Mouse (Mus musculus) C2C12 (cell line): ENCODE measurements around the gene Serf2. TPM values are rescaled to one million over a fixed set of nuclear protein-coding genes. Genes with fewer than 3 reads are reported as not detected.

Source experiments
- H3K27me3 ChIP-seq: one replicate; pipeline ENCODE4 v1.6.1; 2011; ENCODE audit not compliant: control insufficient read depth, insufficient read depth, insufficient read length
- H3K36me3 ChIP-seq: one replicate; pipeline ENCODE4 v1.6.1; 2011; ENCODE audit not compliant: control insufficient read depth, insufficient read depth
- H3K4me3 ChIP-seq: one replicate; pipeline ENCODE4 v1.5.1; 2011; ENCODE audit warnings: mild to moderate bottlenecking, control low read depth; ENCODE audit not compliant: poor library complexity, insufficient read depth, severe bottlenecking
- H3K79me2 ChIP-seq: one replicate; pipeline ENCODE4 v1.6.1; 2011; ENCODE audit not compliant: control insufficient read depth, insufficient read depth
- H3K79me3 ChIP-seq: one replicate; pipeline ENCODE4 v1.6.1; 2011; ENCODE audit warnings: low read depth, control low read depth
- H3ac ChIP-seq: one replicate; pipeline ENCODE3; 2011; ENCODE audit warnings: low read depth; ENCODE audit not compliant: control insufficient read depth, insufficient read length
- CEBPB ChIP-seq: IDR thresholded peaks from one replicate; pipeline ENCODE4 v1.6.1; 2011; ENCODE audit warnings: low read depth, mild to moderate bottlenecking, control low read depth, moderate library complexity
- CTCF ChIP-seq: IDR thresholded peaks from one replicate; pipeline ENCODE4 v1.5.1; 2011; ENCODE audit not compliant: control insufficient read depth, insufficient read depth, insufficient read length
- FOSL1 ChIP-seq: IDR thresholded peaks from one replicate; pipeline ENCODE4 v1.8.0; 2011; ENCODE audit warnings: mild to moderate bottlenecking, low read length; ENCODE audit not compliant: poor library complexity, insufficient read depth, severe bottlenecking
- MAX ChIP-seq: IDR thresholded peaks from one replicate; pipeline ENCODE4 v1.6.1; 2011; ENCODE audit warnings: mild to moderate bottlenecking, control low read depth
- MYOD1 ChIP-seq: IDR thresholded peaks from one replicate; pipeline ENCODE4 v1.6.1; 2011; ENCODE audit warnings: low read depth; ENCODE audit not compliant: control insufficient read depth, insufficient read length
- MYOG ChIP-seq: IDR thresholded peaks from one replicate; pipeline ENCODE4 v1.6.1; 2011; ENCODE audit not compliant: control insufficient read depth, insufficient read length; ENCODE audit errors: extremely low read depth
- USF1 ChIP-seq: IDR thresholded peaks from one replicate; pipeline ENCODE4 v1.6.1; 2011; ENCODE audit warnings: low read depth, mild to moderate bottlenecking, control low read depth, moderate library complexity
- polyA plus RNA-seq: library from polyadenylated mRNA; unstranded; fragments of >200 nt; fragmentation: generic; extraction: Trizol; gene quantifications from one replicate; pipeline ENCODE4 v1.2.1, GENCODE M21; 2012; ENCODE audit warnings: missing spikeins

The Serf2 gene
- polyA plus RNA-seq, 1 experiment: 714 TPM

GRCm38 (mm10) chr2:121414139-121414685, 34.8 kb upstream of the Serf2 start:
- Histone ChIP-seq H3K79me3 (peaks cover 53% of the 10 kb centered on the region), H3K79me2 (peaks cover 68% of the 10 kb centered on the region), H3K36me3 (peaks cover 43% of the 10 kb centered on the region), H3ac (peak overlapping the region; percentile 99), H3K4me3 (peak overlapping the region; percentile 95), H3K27me3 (no peaks in the 10 kb centered on the region)
- TF ChIP-seq MAX (no peak), USF1 (no peak), CTCF (no peak), FOSL1 (no peak), MYOG (no peak), MYOD1 (no peak), CEBPB (no peak)

DNA sequence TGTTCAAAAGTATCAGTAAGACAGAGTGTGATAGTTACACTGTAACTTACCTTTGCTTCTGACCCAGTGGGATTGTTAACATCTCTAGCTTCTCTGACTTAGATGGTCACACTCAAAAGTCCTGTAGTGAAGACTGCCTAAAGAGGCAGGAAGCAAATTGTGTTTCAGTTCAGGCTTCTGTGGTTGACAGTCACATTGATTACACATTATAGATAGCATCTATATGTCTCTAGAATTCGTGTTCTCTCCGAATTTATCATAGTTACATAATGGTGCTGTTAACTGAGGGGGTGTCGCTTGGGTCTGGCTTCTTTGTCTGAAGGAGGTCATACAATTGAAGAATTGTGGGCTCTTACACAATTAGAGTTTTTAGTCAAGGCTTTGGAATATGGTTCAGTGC, 33.9 kb upstream of the Serf2 start:
- H3K79me3 ChIP-seq: peaks cover 59% of the 10 kb centered on the region
- no peaks in the 10 kb centered on the region for H3K27me3 ChIP-seq
- H3K36me3 ChIP-seq: peaks cover 51% of the 10 kb centered on the region
- no peak for TF ChIP-seq FOSL1
- no peak for TF ChIP-seq MYOG
- TF ChIP-seq MYOD1: no peak
- TF ChIP-seq CEBPB: no peak
- peaks cover 77% of the 10 kb centered on the region for H3K79me2 ChIP-seq
- H3K4me3 ChIP-seq: peak overlapping the region; percentile 95
- peak overlapping the region; percentile 18 for H3ac ChIP-seq

DNA sequence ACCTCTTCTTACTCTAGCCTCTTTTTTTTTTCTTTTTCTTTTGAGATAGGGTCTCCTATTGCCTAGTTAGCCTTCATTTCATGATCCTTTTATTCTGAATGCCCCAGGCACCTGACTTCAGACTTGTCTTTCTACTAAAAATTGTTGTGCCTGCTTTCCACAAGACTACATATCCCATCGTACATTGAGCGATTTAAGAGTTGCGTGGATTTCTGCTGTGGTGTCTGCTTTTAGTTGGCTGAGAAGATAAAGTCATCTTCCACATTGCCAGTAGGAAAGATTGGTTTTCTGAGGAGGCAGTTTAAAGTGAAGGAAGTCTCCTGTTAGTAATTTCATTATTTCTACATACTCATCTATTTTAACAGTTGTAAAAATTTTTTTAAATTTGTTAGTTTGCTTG, 33.4 kb upstream of the Serf2 start:
- TF ChIP-seq CTCF: no peak
- TF ChIP-seq FOSL1: no peak
- TF ChIP-seq MAX: no peak
- TF ChIP-seq MYOD1: no peak
- TF ChIP-seq CEBPB: no peak
- no peak for TF ChIP-seq MYOG
- TF ChIP-seq USF1: no peak
- Histone ChIP-seq H3K79me2 (peaks cover 82% of the 10 kb centered on the region), H3K27me3 (no peaks in the 10 kb centered on the region), H3ac (no peak overlapping the region), H3K4me3 (peak overlapping the region; percentile 95), H3K79me3 (peaks cover 61% of the 10 kb centered on the region), H3K36me3 (peaks cover 52% of the 10 kb centered on the region)

DNA sequence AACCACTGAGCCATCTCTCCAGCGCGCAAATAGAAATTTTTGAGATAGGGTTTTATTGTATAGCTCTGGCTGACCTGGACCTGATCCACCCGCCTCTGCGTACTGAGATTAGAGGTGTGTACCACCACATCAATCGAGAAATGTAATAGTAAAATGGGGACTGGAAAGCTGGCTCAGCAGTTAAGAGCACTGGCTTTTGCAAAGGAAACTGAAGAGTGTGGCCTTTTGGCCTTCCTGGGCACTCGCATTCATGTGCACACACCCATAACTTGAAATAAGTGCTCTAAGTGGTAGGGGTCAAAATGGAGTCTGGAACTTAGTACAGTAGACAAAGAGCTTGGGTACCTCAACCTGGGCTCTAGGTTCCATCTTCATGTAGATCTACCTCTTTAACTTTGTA, 32.6 kb upstream of the Serf2 start:
- no peak overlapping the region for H3ac ChIP-seq
- H3K27me3 ChIP-seq: no peaks in the 10 kb centered on the region
- H3K36me3 ChIP-seq: peaks cover 57% of the 10 kb centered on the region
- peaks cover 63% of the 10 kb centered on the region for H3K79me3 ChIP-seq
- TF ChIP-seq CEBPB (no peak), MYOG (no peak), MYOD1 (no peak), USF1 (no peak), FOSL1 (no peak), CTCF (no peak), MAX (no peak)
- peaks cover 90% of the 10 kb centered on the region for H3K79me2 ChIP-seq
- H3K4me3 ChIP-seq: no peak overlapping the region

DNA sequence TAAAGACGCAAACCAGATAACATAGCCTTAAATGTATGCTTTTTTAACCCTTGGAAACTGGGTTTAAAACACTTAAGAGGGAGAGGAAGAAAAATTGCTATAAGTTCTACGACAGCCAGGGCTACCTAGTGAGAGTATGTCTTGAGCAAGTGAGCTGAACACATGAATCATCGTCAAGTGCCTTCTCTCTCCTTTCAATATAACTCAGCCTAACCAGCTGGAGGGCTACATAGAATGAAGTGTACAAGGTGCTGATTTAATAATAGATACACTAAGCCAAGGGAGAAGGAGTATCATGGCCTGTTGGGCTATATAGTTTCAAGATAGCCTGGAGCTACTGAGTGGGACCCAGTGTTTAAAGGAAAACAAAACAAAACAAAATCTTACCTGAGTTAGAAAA, 30.5 kb upstream of the Serf2 start:
- Histone ChIP-seq H3K4me3 (no peak overlapping the region), H3K27me3 (no peaks in the 10 kb centered on the region), H3K79me2 (peaks cover 97% of the 10 kb centered on the region), H3ac (no peak overlapping the region), H3K79me3 (peaks cover 68% of the 10 kb centered on the region), H3K36me3 (peaks cover 77% of the 10 kb centered on the region)
- TF ChIP-seq MYOD1 (no peak), MAX (no peak), CEBPB (no peak), USF1 (no peak), CTCF (no peak), MYOG (no peak), FOSL1 (no peak)

GRCm38 (mm10) chr2:121423166-121423565, 25.8 kb upstream of the Serf2 start:
- peaks cover 80% of the 10 kb centered on the region for H3K36me3 ChIP-seq
- peaks cover 37% of the 10 kb centered on the region for H3K79me3 ChIP-seq
- TF ChIP-seq MYOD1: no peak
- no peak for TF ChIP-seq FOSL1
- no peak for TF ChIP-seq USF1
- no peak for TF ChIP-seq MYOG
- TF ChIP-seq CTCF: no peak
- no peak for TF ChIP-seq MAX
- H3ac ChIP-seq: no peak overlapping the region
- H3K4me3 ChIP-seq: no peak overlapping the region
- peaks cover 56% of the 10 kb centered on the region for H3K79me2 ChIP-seq
- H3K27me3 ChIP-seq: no peaks in the 10 kb centered on the region
